Comparison of ENCODE assay signal across 19 mouse cellular contexts in the genomic region with DNA sequence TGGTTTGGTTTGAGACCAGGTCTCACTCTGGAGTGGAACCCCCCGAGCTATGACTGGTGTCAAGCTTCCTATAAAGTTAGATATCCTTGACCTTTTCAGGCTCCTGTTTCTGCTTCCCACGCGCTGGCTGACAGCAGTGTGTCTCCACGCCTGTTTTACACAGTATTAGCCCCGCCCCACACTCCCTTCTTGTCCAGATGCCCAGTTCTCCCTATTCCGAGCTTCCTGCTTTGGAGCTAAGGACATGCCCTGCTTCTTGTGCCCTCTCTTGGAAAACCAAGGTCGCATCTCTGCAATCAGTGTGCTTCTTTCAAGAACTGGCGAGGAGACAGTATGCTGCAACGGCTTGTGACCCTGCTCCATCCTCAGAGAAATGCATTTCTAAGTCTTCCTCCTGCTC. TPM values are rescaled to one million over a fixed set of nuclear protein-coding genes. Genes with fewer than 3 reads are reported as not detected.
DNase-seq lines count a peak whose midpoint lies in the region; ATAC-seq lines count a peak whose summit lies in the region.
"Had no signal": no experiment of that assay in that cellular context is flagged by ENCODE, and none has a peak within 500 bp of the region (broad histone marks: within the 10 kb centered on the region; RNA-seq: fewer than 3 reads in every experiment).

No protein-coding gene starts in this region.

- H3K9me3 ChIP-seq in kidney, embryonic 16.5 days (ENCODE audit: low read length), result no peaks in the 10 kb centered on the region
- H3K9me3 ChIP-seq: heart, embryonic 15.5 days; liver, embryonic 15.5 days; midbrain, embryonic 15.5 days had no signal

- H3K4me1 ChIP-seq in kidney, embryonic 16.5 days (ENCODE audit: insufficient read depth, low read length), result peaks cover 10% of the 10 kb centered on the region
- H3K4me1 ChIP-seq: forebrain, embryonic 10.5 days; liver, embryonic 15.5 days; midbrain, embryonic 15.5 days had no signal

- H3K27ac ChIP-seq in kidney, embryonic 16.5 days (ENCODE audit: low read length), result no peak overlapping the region
- H3K27ac ChIP-seq: forebrain, embryonic 10.5 days; heart, embryonic 15.5 days; layer of hippocampus, adult 2 months; liver, embryonic 15.5 days; midbrain, embryonic 15.5 days had no signal

- H3K4me2 ChIP-seq in kidney, embryonic 16.5 days (replicated peaks; ENCODE audit: low read depth, low read length), result no peak overlapping the region
- H3K4me2 ChIP-seq: heart, embryonic 15.5 days; liver, embryonic 15.5 days; midbrain, embryonic 15.5 days had no signal

- peak; percentile 54; the same call in 1 of the 2 replicates for ATAC-seq in kidney, embryonic 16.5 days (ENCODE audit: low FRiP score, low TSS enrichment)
- ATAC-seq in CD4-positive, CD25-positive, alpha-beta regulatory T cell, adult 4 months, result no peak
- ATAC-seq: midbrain, embryonic 15.5 days had no signal

- no peak overlapping the region for H3K4me3 ChIP-seq in kidney, embryonic 16.5 days (ENCODE audit: low read length)
- H3K4me3 ChIP-seq: forebrain, embryonic 10.5 days; heart, embryonic 15.5 days; layer of hippocampus, adult 2 months; liver, embryonic 15.5 days; midbrain, embryonic 15.5 days; myocyte had no signal

- no peaks in the 10 kb centered on the region for H3K27me3 ChIP-seq in kidney, embryonic 16.5 days (ENCODE audit: insufficient read depth, low read length)
- H3K27me3 ChIP-seq: heart, embryonic 15.5 days; liver, embryonic 15.5 days; midbrain, embryonic 15.5 days had no signal

- no peak overlapping the region for H3K9ac ChIP-seq in kidney, embryonic 16.5 days (replicated peaks; ENCODE audit: low read length)
- H3K9ac ChIP-seq: heart, embryonic 15.5 days; liver, embryonic 15.5 days; midbrain, embryonic 15.5 days had no signal

- WGBS in kidney, embryonic 16.5 days, result 42% methylated on average over 9 of the region's 9 CpGs

- no peaks in the 10 kb centered on the region for H3K36me3 ChIP-seq in kidney, embryonic 16.5 days (ENCODE audit: insufficient read depth, low read length)
- H3K36me3 ChIP-seq: heart, embryonic 15.5 days; liver, embryonic 15.5 days; midbrain, embryonic 15.5 days had no signal

- peak; percentile 31 to 41 for DNase-seq in cerebellum, postnatal 14 days
- DNase-seq in cerebellum, postnatal 4 days (ENCODE audit: low spot score in 2 of 2), result no peak
- DNase-seq in kidney, adult 18-20 months, result no peak
- DNase-seq in ovary, postnatal 36 days (ENCODE audit: low spot score), result peak; percentile 29
- no peak for DNase-seq in ovary, postnatal 14 days (ENCODE audit: low spot score)
- DNase-seq in testis, postnatal 10 days (ENCODE audit: low spot score), result peak; percentile 70
- DNase-seq: cerebellum, adult 9-10 months; gastrocnemius, postnatal 10 days; kidney, adult 11 months; layer of hippocampus, postnatal 36 days; lung, postnatal 36 days had no signal

RNA-seq across cellular contexts. Expression of a gene that starts 23.1 kb away (rescaled TPM):
- polyA plus RNA-seq in kidney, embryonic 16.5 days (2015; fragmentation: Nextera tagmentation; extraction: Ambion mirVana), result 4.2 and 5.1 TPM in 2 replicates
- 1 to 10 TPM; 1.5 to 2.2 TPM for polyA plus RNA-seq in CD4-positive, CD25-positive, alpha-beta regulatory T cell, adult 4 months (2017; shearing (Covaris generic))

Comparison
In these comparisons a context has a peak if more than half of its experiments do, and no peak if none do; other contexts are left out.
1. DNase-seq: peak in cerebellum, postnatal 14 days (2 of 2), ovary, postnatal 36 days (single experiment) and testis, postnatal 10 days (single experiment); none in cerebellum, postnatal 4 days (0 of 2), kidney, adult 18-20 months (single experiment) and ovary, postnatal 14 days (single experiment).